Mouse (Mus musculus) gonadal fat pad, adult 2 months (tissue): Measurements from ENCODE around the gene Oxt. TPM values are rescaled to one million over a fixed set of nuclear protein-coding genes. Genes with fewer than 3 reads are reported as not detected.
"Not testable (repeated sequence)": the region's sequence is repeated elsewhere in the genome, so short reads cannot be mapped to it uniquely, and the experiment has no call there.

Source experiments
- DNase-seq: peaks from one replicate; pipeline ENCODE4 v3.0.0-alpha.2; 2012; ENCODE audit warnings: low read depth
- polyA plus RNA-seq: library from polyadenylated mRNA; depleted of rRNA; stranded (reverse); fragments of >200 nt; gene quantifications from 2 replicates; pipeline ENCODE4 v1.2.3, GENCODE M21; 2012; rRNA removed

Oxt gene
- polyA plus RNA-seq, result not detected in 2 replicates

DNA sequence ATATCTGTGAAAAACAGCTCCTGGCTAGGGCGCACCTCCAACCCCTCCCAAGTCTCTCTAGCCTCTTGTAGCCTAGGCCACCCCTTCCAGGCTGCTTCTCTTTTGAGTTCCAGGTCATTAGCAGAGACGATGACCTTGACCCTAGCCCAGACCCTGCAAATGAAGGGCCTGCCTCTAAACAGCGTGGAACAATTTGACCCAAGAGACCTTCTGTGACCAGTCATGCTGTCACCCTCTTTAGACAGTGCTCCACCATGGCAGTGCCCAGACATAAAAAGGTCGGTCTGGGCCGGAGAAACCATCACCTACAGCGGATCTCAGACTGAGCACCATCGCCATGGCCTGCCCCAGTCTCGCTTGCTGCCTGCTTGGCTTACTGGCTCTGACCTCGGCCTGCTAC is at the start of gene Oxt:
Oxt (plus strand) TSS at position 301 of the 400 bp plus-strand sequence.
- DNase-seq, result no peak

DNA sequence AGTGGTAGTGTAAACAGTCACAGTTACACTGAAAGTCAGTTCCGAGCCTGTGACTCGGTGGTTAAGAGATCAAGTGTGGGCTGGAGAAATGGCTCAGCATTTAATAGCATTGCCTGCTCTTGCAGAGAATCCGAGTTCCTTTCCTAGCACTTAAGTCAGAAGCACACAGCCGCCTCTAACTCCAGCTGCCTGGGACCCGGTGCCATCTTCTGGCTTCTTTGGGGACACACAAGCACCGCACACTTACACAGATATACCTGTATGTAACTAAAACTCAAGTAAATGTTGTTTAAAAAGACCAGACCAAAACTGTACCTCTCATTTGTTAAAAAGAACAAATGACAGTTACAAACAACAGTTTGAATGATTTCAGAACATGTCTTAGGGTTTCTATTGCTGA is 47.5 kb upstream of the Oxt start:
- DNase-seq, result no peak

DNA sequence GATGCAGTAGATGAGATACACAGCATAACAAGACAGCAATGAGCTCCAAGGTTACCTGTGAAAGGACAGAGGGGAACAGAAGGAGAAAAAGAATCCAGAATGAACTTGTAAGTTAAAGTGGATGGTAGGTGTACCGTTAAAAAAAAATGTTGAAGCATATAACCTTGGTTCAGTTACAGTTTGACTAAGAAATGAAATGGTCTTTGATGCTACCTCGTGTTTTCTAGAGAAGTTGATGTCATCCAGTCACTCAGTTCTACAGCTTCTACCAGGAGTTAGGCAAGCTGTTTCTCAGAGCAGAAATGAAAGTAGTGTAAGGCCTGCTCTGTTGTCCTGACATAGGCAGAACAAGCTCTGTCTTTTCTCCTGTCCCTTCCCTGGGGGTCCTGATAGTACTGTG is 46.7 kb upstream of the Oxt start:
- DNase-seq, result no peak

DNA sequence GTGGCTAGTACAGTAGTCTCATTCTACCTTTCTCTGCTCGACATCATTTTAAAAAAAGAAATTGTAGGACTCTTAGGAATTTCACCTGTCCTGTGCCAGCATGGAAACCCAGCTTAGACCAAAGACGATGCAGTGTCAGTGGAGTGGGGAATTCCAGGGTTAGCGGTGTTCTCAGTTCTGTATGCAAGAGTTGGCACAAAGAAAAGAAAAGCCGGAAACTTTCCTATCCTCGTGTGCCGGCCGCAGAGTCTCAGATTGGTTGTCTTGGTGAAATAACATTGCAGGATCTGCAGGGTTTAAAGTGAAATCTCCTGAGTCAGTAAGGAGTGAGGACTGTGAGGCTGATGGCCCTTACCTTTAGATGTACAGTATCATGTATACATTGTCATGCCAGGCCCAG is 46.0 kb upstream of the Oxt start:
- DNase-seq, result no peak

DNA sequence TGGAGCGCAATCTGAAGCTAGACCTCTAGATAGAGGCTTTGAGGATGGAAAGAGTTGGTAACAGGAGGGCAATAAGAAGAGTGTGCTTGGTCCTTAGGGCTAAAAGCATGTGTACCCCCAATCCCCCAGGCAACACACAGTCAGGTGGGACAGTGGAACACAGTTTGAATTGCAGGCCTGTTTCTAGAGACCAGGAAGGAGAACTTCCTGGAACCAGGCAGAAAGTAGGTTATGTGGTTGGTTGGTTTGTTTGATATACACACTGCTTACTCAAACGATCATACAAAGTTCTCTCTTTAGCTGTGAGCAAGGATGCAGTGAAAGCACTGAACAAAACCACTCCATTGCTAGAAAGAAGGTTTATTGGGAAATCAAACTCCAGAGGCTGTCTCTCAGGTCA is 43.8 kb upstream of the Oxt start:
- no peak for DNase-seq

DNA sequence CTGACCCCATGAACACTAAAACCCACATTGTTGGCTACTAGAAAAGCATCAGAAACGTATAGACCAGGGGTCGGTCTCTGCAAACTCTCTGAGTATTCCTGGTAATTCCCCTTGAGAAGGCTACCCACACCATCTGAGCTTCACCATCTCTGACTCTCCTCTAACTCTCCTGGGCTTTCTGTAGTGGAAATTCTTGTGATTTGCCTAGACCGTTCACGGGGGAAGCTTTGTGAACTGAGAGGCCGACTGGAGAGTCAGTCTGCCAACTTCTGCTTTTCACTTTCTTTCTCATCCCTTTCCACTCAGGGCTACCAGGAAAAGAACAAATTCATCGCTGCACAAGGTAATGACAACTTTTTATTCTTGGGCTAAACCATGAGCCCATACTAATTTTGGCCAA is 41.0 kb upstream of the Oxt start:
- no peak for DNase-seq

DNA sequence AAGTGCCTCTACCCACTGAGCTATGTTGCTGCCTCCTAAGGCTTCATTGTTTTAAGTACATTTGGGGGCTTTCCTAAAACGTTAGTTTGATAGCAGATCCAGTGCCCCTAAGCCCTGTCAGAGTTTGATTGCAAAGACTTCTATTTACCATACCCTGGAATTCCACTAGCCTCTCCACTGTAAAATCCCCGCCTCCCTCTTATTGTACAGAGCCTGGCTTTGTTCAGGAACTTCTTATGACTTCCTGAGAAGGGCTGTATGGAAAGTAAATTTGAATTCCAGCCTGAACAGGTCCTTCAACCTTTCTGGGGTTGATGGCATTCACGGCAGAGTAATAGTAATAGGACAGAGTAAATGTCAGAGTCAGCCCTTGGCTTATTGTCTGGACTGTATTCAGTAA is 39.1 kb upstream of the Oxt start:
- DNase-seq, result no peak

DNA sequence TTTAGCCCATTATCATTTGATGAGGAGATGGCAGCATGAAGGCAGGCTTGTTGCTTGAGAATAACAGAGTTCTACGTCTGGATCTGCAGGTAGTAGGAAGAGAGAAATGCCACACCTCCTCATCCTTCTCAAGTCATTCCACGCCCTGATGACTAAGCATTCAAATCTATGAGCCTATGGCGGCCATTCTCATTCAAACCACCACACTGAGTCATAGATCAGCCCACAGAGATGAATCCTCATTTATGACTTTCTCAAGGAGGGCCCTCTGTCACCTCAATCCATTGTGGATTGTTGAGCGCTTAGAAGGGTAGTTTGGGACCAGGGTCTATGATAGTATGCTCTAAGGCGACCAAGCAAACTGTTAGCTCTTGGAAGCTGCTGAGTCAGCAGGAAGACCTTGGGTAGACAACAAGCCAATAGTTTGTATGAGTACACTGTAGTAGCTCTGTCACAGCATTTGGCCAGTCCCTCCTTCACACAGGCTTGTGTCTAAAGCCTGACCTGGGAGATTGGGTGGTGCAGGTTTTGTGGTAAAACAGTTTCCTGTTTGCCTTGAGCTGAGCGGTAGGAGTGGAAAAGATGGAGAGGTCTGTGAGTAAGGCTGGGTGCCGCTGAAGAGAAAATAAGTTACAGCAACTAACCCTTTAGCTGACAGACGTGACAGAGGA is 37.0 kb upstream of the Oxt start:
- DNase-seq, result no peak

DNA sequence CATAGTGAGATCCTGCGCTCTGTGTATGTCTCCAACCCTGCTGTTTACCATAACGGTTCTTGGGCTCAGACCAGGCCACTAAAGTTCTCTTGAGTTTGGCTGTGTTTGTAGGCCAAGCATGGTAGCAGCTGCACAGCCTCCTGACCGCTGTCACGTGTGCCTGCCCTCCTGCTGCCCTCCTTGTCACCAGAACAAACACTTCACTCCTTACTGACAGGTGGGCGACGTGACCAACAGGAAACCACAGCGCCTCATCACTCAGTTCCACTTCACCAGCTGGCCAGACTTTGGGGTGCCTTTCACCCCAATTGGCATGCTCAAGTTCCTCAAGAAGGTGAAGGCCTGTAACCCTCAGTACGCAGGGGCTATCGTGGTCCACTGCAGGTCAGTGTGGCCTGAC is 35.7 kb upstream of the Oxt start:
- no peak for DNase-seq

DNA sequence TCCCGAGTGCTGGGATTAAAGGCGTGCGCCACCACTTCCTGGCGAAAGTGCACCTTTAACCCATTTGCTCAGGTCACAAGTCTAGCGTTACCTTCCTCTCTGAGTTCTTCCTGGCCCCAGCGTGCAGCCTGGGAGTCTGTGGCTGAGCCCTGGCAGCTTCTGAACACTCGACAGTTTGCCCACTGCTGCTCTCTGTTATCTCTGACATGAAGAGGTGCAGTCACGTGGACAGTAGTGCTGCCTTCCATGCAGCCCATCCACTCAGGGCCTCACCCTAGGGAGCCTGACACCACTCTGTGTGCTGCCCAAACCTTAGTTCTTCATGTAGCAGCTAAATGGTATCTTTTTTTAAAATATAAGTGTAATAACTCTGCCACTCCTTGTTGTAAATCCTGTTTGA is 29.0 kb upstream of the Oxt start:
- DNase-seq, result no peak

DNA sequence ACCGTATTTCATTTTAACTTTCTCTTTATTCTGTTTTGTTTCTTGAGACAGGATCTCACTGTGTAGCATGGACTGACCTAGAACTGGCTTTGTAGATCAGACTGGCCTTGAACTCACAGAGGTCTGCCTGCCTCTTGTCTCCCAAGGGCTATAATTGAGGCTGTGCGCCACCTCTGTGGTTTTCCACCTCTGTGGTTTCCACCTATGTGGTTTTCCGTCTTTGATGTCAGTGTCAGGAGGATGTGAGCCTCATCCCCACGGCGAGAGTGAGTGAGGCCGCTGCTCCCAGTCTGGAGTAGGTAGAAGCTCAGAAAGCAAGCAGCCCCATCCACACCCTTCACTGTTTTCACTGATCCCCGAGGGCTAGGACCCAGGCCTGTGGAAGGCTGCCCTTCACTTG is 21.1 kb upstream of the Oxt start:
- no peak for DNase-seq

DNA sequence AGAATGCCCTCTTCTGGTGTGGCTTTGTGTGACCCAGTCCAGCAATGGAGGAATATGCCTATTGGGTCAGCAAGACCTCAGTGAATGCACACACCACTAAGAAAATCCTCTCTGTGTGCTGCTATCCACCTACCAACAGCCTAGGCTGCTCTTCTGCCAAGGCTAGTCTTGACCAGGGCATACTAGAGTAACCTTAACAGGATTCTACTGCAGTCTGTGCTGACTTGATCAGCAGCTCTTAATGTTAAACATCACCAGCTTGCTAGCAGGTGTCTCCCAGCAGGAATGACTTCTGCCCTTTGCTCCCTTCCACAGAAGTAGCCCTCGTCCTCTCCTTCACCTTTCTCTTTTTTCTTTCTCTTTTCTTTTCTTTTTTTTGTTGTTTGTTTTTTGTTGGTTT is 19.7 kb upstream of the Oxt start:
- no peak for DNase-seq

DNA sequence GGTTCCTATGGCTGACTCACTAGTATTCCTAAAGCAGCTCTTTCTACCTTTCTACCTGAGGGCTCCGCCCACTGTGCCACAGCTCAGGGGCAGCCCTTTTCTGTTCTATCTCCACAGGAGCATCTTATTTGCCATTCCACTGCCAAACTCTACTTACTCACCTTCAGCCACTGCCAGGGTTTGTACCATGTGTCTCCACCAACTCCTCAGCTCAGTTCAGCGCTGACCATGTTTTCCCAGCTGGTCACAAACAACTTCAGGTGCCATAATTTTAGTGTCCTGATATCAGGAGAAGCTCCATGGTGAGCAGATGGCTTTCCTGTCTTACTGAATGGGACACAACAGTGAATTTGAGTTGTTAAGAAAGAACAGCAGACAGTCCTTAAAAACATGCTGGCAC is 18.5 kb upstream of the Oxt start:
- no peak for DNase-seq

DNA sequence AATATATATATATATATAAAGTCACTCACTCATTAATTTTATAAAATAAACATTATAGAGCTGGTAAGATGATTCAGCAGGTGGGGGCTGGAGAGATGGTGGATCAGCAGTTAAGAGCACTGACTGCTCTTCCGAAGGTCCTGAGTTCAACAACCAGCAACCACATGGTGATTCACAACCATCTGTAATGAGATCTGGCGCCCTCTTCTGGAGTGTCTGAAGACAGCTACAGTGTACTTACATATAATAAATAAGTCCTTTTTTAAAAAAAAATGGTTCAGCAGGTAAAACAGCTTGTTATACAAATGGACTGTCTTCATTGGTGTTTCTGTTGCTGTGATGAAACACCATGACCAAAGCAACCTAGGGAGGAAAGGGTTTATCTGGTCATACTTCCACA is 18.0 kb upstream of the Oxt start:
- DNase-seq, result no peak

DNA sequence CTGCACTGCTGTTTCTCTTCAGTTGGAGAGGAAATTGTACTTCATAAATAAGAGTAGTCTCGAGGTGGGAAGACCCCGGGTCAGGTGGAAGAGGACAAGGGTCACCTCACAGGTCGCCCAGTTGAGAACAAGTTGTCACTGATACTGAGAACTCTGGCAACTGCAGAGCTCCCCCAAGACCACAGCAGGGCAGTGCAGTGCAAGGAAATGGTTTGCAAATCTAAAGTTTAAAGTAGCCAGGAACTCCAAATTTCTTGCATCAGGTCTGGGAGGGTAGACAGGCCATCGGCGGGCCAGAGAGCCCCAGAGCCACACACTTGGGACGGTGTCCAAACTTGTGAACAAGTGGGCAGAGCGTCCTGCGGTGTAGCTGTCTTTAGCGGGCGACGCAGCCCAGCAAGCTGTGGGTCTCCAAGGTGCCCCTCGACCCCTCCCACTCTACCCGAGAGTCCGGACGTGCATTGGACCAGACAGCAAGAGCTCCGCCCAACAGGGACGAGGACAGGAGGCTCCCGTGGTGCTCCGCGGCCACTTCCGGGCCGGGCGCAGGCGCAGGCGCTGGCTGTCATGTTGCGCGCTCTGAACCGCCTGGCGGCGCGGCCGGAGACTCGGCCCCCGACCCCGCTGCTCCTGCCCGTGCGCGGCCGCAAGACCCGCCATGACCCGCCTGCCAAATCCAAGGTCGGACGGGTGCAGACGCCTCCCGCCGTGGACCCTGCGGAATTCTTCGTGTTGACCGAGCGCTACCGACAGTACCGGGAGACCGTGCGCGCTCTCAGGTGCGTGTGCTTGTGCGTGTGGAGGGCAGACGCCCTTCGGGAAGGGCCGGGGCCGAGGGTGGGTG is 12.5 kb upstream of the Oxt start, which contains the start of gene Mrps26:
Mrps26 (plus strand) TSS at position 531 of the 844 bp plus-strand sequence.
- peak; percentile 57 for DNase-seq

DNA sequence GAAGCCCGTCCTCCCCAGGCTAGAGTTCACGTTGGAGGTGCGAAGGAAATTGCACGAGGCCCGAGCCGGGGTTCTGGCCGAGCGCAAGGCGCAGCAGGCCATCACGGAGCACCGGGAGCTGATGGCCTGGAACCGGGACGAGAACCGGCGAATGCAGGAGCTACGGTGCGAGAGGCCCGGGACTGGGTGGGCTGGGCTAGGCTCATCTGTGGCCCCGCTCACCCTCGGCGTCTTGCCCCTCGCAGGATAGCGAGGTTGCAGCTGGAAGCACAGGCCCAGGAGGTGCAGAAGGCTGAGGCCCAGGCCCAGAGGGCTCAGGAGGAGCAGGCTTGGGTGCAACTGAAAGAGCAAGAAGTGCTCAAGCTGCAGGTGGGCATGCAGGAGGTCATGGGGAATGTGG is 11.9 kb upstream of the Oxt start:
- no peak for DNase-seq

DNA sequence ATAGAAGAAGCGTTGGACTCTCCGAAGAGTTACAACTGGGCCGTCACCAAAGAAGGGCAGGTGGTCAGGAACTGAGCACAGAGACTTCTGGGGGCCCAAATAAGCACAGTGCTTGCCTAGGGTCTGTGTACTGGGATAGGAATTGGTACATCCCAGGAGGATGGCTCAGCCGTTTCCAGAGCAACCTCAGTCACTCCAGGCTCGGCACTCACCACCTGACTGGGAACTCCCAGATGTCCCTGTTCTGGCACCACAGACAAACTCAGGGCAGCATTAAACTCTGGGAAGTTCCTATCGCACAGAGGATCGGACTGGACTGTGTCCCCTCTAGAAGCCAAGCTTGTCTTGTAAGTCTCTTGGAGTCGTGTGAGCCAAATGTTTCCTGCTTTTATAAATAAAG is 11.0 kb upstream of the Oxt start:
- DNase-seq, result no peak

DNA sequence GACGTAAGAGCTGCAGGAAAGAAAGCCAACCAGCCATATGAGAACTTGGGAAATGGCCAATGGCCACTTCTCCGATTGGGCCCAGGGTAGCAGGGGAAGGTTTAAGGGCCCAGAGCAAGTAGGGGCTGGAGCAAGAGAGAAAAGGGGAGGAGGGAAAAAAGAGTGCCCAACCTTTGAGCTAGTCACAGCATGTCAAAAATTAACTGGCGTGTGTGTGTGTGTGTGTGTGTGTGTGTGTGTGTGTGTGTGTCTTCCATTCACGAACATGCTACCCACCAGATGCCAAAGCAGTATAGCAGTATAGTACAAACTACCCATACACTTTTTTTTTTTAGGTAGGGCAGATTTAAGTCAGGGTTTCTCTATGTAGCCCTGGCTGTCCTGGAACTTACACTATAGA is 7.1 kb upstream of the Oxt start:
- DNase-seq, result no peak

DNA sequence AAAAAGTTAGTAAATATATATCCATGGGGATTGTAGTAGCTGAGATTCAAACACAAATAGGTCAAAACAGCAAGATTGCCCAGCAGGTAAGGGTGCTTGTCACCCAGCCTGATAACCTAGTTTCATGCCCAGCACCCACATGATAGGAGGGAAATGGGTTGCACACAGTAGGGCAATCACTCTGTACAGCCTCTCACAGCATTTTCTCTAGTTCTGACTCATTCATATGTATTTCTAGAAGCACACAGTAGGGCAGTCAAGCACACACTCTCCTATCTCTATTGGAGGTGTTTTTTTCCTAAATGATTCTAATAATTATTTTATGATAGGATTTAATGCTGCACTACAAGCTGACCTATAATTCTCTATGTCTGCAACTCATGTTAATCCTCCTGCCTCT is 6.0 kb upstream of the Oxt start:
- DNase-seq, result no peak

DNA sequence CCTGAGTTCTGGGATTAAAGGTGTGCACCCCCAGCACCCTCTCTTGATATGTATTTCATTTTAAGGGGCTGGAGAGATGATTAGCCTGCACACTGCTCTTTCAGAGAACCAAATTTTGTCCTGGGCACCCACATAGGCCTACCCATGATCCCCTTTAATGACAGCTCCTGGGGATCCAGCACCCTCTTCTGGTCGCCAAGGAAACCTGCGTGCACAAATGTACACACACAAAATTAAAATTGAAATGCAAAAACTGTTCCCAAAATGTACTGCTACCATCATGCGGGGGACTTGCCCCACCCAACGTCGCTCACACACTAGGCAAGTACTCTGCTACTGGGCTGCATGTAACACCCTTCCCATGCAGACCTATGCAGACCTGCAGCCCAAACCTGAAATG is 1.0 kb upstream of the Oxt start:
- DNase-seq, result no peak

DNA sequence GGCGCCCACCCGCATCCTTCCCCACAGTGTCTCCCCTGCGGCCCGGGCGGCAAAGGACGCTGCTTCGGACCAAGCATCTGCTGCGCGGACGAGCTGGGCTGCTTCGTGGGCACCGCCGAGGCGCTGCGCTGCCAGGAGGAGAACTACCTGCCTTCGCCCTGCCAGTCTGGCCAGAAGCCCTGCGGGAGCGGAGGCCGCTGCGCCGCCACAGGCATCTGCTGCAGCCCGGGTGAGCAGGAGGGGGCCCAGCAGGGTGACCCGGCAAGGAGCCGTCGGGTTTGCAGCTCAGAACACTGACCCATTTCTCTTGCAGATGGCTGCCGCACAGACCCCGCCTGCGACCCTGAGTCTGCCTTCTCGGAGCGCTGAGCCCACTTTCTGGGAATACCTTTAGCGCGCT is 591 bp downstream of the Oxt start:
- DNase-seq, result not testable (repeated sequence)

DNA sequence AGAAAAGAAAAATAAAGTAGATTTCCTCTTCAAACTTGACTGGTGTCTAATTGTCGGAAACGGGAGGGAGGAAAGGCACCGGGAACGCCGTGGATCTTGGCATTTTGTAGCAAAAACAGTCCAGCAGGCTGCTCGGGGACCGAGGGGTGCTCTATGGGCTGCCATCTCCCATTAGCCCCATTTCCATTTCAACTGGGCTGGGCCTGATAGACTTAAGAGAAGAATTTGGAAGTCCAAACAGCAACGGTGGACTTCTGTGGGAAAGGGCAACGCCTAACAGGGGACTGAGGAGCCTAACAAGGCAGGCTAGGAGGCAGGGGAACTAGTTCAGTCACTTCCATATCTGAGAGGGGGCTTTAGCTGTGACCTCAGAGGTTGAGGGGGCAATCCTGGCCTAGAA is 1.0 kb downstream of the Oxt start:
- DNase-seq, result no peak

DNA sequence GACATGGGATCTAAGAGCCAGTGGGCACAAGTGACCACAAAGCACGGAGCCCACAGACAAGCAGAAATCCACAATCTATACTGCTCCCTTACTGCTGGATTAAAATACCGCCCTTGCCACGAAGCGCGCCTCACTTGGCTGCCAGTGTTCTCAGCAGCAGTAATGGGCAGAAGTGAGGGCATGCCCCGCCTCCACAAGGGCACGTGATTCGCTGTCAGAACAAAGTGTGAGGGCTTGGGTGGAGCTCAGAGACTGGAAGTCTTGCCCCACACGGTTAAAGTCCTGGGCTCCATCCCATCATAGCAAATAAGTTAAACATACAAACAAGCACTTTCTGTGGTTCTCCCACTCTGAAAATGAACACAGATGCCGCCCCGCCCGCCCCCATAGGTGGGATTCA is 1.7 kb downstream of the Oxt start:
- no peak for DNase-seq

DNA sequence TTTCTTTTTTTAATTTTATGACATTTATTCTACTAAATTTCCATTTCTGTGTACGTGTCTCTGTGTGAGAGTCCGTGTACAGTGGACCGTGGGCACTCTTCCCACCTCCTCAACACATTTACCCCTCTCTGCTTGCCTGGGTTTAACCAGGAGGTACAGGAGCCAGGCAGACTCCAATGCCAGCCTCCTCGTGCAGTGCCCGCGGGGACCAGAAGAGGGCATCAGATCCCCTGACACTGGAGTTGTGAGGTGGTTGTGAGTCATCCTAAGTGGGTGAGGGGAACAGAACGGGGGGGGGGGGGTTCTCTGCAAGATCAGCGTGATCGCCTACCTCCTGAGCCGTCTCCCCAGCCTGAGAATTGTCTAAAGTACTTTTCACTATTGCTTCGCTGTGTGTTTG is 2.2 kb downstream of the Oxt start:
- no peak for DNase-seq
